Mouse (Mus musculus): ENCODE measurements around the gene Fgf18.

Fgf18 gene

GRCm38 (mm10) chr11:33151128-33151779 is 4.1 kb upstream of the Fgf18 start:
- DNase-seq (ENCODE audit: extremely low spot score, low read depth, low spot score): no peak

GRCm38 (mm10) chr11:33150364-33150763 is 3.2 kb upstream of the Fgf18 start:
- DNase-seq (ENCODE audit: extremely low spot score, low read depth, low spot score): no peak

DNA sequence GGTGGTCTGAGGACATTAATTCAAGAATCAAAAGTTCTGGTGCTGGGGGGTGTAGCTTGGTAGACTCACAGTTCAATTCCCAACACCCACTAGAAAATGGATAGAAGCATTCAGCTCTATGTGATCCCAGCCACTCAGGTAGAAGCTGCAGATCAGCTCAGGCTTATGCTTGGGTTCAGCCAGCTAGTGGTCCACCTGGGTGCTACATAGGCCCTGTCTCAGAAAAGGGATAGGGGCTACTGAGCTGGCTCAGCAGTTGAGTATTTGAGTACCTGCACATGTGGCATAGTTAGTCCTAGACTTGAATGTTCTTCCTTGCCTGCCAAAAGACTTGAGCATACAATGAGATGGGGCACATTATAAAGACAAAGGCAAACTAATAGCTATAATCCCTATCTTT is 2.3 kb upstream of the Fgf18 start:
- no peak for DNase-seq (ENCODE audit: extremely low spot score, low read depth, low spot score)

DNA sequence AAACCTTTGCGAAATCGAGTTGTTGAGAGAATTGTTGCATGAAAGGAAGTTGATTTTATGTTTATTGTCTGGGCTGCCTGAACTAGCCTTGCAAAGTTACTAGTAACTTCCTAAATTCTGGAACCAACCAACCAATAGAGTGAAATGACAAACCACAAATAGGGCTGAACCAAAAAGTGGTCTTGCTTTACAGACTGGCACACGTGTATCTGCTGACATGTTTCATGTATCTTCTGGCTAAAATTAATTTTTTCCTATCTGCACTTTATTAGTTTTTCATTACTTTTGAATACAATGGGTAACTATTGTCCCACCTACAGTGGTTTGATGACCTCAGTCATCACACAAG is 1.9 kb upstream of the Fgf18 start:
- DNase-seq (ENCODE audit: extremely low spot score, low read depth, low spot score): no peak

- DNase-seq (ENCODE audit: extremely low spot score, low read depth, low spot score): peak; percentile 86
Measured at GRCm38 (mm10) chr11:33148338-33149087, 1.3 kb upstream of the Fgf18 start.

- no peak for DNase-seq (ENCODE audit: extremely low spot score, low read depth, low spot score)
Measured at GRCm38 (mm10) chr11:33147572-33148337, 555 bp upstream of the Fgf18 start.

DNA sequence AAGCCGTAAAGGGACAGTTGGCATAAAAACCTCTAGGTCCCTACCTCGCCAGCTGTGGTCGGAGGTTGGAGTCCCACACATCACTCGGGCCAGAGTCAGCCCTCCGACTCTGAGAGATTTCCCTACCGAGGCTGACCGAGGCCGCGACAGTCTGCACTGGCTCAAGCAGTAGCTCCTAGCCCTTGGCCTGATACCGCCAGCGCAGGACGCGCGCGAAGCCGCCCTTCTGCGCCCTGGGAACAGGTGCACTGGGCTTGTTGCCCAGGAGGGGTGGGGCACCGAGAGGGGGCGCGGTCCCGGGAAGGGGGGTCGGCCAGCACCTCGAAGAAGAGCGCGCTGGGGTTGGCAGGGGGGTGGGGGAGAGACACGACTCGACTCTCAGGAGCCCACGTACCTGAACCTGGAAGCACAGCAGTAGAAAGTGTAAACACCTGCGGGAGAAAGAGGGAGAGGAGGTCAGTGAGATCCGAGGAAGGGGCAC is 509 bp downstream of the Fgf18 start:
- DNase-seq (ENCODE audit: extremely low spot score, low read depth, low spot score): no peak

- DNase-seq (ENCODE audit: extremely low spot score, low read depth, low spot score): no peak
Measured at GRCm38 (mm10) chr11:33146143-33146497, 1.1 kb downstream of the Fgf18 start.

DNA sequence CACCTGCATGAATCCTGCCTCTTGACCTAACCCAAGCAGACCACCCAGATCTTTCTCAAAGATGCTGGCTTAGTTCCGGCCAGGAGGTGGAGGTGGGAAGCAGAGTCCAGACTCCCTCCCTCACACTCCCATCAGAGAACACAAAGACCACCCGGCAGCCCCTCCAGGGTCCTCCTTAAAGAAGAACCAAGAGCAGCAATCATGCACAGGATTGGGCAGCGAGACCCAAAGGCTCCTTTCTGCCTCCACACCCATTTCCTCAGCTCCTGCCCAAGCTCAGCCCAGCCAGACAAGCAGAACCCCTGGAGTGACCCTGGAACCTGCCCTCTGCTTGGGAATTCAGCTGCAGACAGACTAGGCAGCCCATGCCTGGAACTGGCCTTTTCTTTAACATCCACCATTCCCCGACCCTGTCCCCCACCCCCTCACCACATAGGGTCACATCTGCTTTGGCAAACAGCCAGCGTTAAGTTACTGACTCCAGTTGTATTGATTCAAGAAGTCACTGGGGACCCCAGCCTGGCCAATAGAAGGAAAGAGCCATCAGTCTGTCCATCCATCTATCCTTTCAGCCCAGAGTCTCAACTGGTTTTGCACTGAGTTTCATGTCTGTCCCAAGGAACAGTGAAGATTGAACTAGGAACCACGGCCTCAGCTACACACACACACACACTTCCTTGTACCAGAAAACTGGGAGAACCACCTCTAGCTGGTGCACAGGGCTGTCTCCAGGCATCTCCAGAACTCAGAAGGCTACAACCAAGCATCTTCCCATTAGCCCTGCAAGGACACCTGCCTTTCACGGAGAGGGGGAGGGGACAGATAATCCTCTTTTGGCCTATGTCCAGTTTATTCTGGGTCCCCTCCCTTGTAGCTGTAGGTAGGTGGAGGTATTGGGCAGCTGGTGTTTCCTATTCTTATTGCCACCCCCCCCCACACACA is 1.7 kb downstream of the Fgf18 start:
- DNase-seq (ENCODE audit: extremely low spot score, low read depth, low spot score): no peak

- DNase-seq (ENCODE audit: extremely low spot score, low read depth, low spot score): no peak
Measured at GRCm38 (mm10) chr11:33143906-33144305, 3.3 kb downstream of the Fgf18 start.

- no peak for DNase-seq (ENCODE audit: extremely low spot score, low read depth, low spot score)
Measured at GRCm38 (mm10) chr11:33142801-33143200, 4.4 kb downstream of the Fgf18 start.

GRCm38 (mm10) chr11:33140111-33140460 is 7.1 kb downstream of the Fgf18 start:
- no peak for DNase-seq (ENCODE audit: extremely low spot score, low read depth, low spot score)

GRCm38 (mm10) chr11:33139458-33140110 is 7.6 kb downstream of the Fgf18 start:
- DNase-seq (ENCODE audit: extremely low spot score, low read depth, low spot score): no peak

- DNase-seq (ENCODE audit: extremely low spot score, low read depth, low spot score): no peak
Measured at GRCm38 (mm10) chr11:33138686-33139085, 8.5 kb downstream of the Fgf18 start.

DNA sequence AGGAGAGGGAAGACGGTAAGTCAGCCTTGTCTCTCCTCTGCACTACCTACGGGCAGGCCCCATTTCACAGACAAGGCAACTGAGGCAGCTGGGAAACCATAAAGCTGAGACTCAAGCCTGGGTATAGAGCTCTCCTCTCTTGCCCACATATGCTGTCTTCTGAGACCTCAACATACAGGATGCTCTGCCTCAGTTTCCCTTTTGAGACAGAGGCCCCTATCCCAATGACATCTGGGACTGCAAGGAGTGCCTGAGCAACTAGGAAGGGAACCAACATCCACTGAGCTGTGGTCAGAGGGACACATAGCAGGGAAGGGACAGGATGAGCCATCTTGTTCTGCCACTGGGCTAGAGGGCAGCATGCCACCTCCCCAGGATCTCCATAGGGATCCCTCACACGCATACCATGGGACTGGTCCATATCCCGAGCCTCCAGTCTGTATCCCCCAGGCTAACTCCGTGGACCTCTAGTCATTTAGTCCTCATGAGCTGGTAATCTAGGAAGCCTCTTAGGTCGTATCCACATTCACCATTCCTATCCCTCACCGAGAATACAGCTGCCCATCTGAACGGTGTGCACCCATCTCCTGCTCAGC is 12.7 kb downstream of the Fgf18 start:
- no peak for DNase-seq (ENCODE audit: extremely low spot score, low read depth, low spot score)

- DNase-seq (ENCODE audit: extremely low spot score, low read depth, low spot score): no peak
Measured at GRCm38 (mm10) chr11:33132619-33133338, 14.4 kb downstream of the Fgf18 start.

- no peak for DNase-seq (ENCODE audit: extremely low spot score, low read depth, low spot score)
Measured at GRCm38 (mm10) chr11:33127058-33127457, 20.1 kb downstream of the Fgf18 start.

GRCm38 (mm10) chr11:33122575-33123268 is 24.5 kb downstream of the Fgf18 start:
- no peak for DNase-seq (ENCODE audit: extremely low spot score, low read depth, low spot score)

DNA sequence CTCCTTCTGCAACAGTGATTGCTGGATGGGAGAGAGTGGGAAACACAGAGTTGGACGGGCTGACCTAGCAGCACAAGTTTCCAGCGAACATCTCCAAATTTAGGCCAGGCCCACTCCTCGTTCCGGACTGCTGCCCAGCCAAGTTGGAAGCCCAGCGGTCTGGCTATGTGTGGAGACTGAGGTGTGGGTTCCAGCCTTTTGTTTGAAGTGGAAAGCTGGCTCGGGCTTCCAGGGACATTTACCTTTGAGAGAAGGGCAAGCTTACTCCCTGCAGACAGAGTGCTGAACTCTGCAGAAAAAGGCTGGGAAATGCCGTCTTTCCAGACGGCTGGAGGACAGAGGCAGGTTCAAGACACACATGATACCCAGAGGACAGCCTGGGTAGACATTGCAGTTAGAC is 27.6 kb downstream of the Fgf18 start:
- no peak for DNase-seq (ENCODE audit: extremely low spot score, low read depth, low spot score)
